Mouse (Mus musculus) adrenal gland, adult 18-20 months (tissue): ENCODE results near the gene Gm37240. TPM values are rescaled to one million over a fixed set of nuclear protein-coding genes. Genes with fewer than 3 reads are reported as not detected.
A peak's percentile ranks its signal among the peaks of the same experiment; 100 is the strongest.
"Not testable (repeated sequence)": the region's sequence is repeated elsewhere in the genome, so short reads cannot be mapped to it uniquely, and the experiment has no call there.

Experiments
- DNase-seq, 2 experiments: peaks; one replicate each; pipeline ENCODE4 v3.0.0; 2021 to 2022; ENCODE audit warnings: low spot score in 2 of 2
- long read RNA-seq, 2 experiments: library from polyadenylated mRNA; stranded (forward); transcript quantifications; one replicate each; pipeline ENCODE4 v2.0.0; 2021
- total RNA-seq, 2 experiments: library from RNA; stranded (reverse); gene quantifications; 1 replicate in 1 of 2; 2 replicates in 1 of 2; pipeline ENCODE4 v1.2.3; 2021

The Gm37240 gene
- 1 to 10 TPM; 5.7 to 7.9 TPM for total RNA-seq
- long read RNA-seq, experiment 1, partial matches to known transcripts = 0 of 2 reads
- long read RNA-seq, experiment 1, other reads (novel, unspliced or antisense) = 2 of 2 reads
- long read RNA-seq, experiment 2, partial matches to known transcripts = 0 of 16 reads
- long read RNA-seq, experiment 2, other reads (novel, unspliced or antisense) = 16 of 16 reads

- peak; percentile 66 to 73 for DNase-seq
These were observed at the start of gene Gm37240, which contains the start of gene Glt28d2 for GRCm38 (mm10) chr3:85887239-85887827. TSS of gene Gm37240 (minus strand) at chr3:85887518. TSS of gene Glt28d2 (minus strand) at chr3:85887516.

- no peak for DNase-seq
These were observed 46.3 kb upstream of the Gm37240 start for GRCm38 (mm10) chr3:85933586-85933985.

GRCm38 (mm10) chr3:85931859-85932258, 44.5 kb upstream of the Gm37240 start:
- no peak for DNase-seq

DNA sequence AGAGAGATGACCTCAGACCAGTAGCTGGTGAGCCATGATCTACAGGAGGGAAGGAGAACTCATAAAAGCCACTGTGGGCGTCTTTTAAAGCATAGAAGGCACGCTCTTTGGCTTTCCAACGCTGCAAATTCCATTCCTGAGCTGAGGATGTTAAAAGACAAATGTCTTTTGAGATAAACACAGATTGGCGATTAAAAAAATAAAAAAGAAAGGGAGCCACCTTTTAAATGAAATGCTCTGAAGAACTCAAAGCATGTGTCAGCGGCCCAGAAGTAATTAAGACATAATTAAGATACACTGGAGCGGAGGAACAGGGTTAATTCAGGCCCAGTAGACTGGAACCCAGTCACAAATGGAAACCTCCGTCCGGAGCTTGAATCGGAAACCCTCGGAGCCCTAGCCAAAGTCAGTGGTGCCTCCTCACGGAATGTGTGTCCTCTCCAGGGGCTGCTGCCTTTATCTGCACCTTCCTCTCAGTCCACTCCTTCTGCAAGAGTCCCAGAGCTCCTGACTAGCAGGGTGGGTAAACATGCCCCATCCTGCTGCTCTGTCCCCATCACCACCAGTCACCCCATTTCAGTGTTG, 43.4 kb upstream of the Gm37240 start:
- DNase-seq = no peak

GRCm38 (mm10) chr3:85929711-85930110, 42.4 kb upstream of the Gm37240 start:
- DNase-seq = peak in 1 of 2 experiments; percentile 24

DNA sequence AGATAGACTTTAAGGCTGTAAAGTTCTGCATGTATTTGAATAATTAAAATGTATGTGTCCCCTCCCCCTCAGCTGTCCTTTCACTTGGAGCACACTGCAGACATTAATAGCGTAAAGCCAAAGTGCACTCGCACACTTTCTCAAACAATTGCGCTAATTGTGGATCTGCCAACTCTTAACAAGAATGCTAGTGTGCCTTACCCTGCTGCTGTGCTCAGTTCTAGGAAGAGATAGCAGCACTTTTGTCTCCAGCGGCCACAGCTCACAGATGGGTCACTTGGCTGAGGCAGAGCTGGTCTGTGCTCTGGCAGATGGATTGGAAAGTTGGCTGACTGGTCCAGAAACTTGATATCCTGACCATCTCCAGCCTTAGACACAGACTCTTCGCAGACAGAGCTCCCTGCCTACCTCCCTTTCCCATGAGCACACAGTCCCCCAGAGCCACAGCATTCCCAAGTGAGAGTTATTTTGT, 40.9 kb upstream of the Gm37240 start:
- no peak for DNase-seq

DNA sequence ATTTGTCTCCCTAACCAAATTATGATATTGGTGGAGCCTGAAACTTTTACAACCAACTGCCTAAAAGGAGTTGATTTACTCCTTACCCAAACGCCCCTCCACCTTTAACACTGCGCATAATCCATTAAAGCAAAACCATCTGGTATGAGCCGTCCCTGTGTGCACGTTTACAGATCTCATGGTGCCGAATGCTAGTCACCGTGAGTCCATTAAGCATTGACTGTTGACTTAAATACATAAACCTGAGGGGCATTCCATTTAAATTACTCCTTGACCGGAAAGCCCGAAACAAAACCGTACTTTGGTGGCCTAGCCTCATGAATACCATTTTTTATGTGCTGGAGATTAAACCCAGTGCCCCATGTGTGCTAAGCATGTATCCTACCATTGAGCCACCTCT, 40.0 kb upstream of the Gm37240 start:
- DNase-seq = no peak

DNA sequence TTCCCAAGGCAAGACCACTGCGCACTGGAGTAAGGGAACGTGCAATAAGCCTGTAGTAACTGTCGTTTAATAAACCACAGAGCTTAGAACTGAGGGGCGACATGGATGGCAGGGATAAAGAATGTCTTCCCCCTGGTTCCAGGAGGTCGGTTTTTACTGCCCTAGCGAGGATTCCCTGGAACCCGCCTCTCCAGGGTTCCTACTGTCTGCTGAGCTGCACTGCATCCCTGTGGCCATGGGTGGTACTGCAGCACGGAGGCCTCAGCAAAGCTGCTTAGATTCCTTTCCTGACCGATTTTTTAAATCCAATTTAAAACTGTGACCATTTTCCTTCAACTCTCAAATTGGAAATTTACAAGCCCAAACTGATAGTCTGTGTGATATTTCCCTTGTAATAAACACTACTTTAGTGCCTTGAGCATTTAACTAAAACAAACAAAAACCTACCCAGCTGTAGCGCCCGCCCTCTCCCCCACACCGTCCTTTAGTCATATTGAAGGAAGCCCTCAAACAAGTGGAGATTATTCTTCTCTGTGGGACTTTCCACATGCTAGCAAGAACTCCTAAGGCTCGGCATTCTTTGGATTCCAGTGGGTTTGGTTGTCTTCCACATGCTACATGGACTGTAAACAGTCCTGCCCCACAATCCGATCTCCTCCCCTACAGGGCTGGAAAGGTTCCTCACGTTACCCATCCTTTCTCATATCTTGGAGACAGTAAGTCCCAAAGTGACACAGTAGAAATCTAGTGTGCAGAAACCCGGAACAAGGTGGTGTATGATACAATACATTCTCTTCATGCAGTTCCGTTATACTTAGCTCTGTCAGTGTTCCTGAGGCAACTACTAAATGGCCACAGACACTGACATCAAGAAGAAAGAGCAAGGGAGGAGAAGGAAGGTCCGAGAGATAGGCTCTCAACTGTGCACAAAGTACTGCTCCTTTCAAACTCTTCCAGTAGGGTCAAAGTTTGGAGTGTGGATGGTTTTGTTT, 36.9 kb upstream of the Gm37240 start:
- peak; percentile 76 to 82 for DNase-seq

- DNase-seq = no peak
These were observed 36.0 kb upstream of the Gm37240 start for GRCm38 (mm10) chr3:85923343-85923742.

DNA sequence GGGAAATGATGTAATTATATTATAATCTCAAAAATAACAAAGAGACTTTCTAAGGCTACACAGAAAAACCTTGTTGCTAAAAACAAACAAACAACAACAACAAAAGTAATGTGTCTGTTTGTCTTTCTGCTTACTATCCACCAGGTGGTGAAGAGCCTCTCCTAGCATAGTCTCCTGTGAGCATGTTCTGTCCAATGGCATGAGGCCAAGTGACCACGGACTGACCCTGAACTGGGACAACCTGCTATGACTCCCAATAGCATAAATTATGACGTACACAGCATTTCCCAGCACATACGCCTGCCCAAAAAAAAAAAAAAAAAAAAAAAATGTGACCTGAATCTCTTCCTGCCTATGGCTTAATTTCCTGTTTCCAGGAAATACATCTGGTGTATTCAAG, 35.0 kb upstream of the Gm37240 start:
- peak; percentile 39 to 70 for DNase-seq

DNA sequence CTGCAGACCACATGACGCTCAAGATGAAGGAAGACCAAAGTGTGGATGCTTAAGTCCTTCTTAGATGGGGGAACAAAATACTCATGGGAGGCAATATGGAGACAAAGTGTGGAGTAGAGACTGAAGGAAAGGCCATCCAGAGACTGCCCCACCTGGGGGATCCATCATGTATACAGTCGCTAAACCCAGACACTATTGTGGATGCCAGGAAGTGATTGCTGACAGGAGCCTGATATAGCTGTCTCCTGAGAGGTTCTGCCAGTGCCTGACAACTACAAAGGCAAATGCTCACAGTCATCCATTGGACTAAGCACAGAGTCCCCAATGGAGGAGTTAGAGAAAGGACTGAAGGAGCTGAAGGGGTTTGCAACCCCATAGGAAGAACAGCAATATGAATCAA, 33.4 kb upstream of the Gm37240 start:
- DNase-seq = not testable (repeated sequence)

DNA sequence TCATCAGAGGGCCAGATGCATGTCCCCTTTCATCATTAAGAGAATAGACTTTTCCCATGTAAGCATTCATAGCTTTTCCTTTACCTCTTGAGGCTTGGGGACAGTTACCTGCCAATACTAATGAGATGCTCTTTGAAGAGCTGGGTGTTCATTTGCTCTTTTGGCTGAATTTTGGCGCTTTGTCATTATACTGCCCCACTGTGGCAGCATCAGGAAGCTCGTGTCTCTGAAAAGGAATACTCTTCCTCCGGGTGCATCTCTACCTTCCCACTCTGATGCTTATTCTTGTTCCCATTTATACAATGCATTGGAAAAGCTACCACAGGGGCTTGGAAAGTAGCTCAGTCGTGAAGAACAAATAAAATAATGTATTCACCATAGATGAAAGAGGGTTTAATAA, 30.3 kb upstream of the Gm37240 start:
- peak; percentile 20 to 33 for DNase-seq

DNA sequence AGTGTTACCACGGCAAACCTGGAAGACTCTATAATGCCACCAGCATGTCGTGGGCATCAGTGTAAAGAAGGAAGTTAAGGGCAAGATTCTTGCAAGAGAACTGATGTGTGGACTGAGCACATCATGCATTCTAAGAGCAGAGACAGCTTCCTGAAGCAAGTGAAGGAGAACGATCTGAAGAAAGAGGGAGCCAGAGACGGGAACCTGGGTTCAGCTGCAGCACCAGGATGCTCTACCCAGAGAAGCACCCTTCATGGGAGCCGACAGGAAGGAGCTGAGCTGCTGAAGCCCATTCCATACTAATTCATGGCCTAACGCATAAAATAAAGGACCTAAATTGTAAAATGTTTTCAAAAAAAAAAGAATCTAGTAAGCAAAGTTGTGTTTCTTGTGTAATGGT, 27.5 kb upstream of the Gm37240 start:
- DNase-seq = no peak

GRCm38 (mm10) chr3:85907136-85907535, 19.8 kb upstream of the Gm37240 start:
- no peak for DNase-seq

- DNase-seq = no peak
These were observed 17.1 kb upstream of the Gm37240 start for GRCm38 (mm10) chr3:85904371-85904770.

DNA sequence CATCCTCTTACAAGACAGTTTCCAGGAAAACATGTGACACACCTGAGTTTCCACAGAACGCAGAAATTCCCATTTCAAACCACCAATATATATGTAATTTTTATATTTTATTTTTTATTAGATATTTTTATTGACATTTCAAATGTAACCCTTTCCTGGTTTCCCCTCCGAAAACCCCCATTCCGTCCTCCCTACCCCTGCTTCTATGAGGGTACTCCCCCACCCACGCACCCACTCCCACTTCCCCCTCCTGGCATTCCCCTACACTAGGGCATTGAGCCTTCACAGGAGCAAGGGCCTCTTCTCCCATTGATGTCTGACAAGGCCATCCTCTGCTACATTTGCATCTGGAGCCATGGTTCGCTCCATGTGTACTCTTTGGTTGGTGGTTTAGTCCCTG, 7.7 kb upstream of the Gm37240 start:
- no peak for DNase-seq

DNA sequence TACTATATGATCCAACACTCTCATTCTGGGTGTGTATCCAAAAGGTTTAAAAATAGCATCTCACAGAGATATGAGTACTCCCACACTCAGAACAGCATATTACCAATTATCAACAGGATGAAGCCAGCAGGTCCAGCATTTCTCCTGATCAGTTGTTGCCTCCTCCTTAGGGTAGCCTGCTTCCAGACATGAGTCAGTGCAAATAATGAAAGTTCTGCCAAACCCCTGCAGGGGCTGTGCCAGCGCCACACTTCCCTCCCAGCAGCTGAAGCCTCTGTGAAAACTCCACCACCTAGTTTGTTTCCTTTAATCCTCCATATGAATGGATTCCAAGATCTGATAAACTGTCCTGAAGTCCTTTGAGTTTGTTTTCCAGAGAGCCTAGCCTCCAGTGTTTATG, 4.3 kb upstream of the Gm37240 start:
- no peak for DNase-seq

DNA sequence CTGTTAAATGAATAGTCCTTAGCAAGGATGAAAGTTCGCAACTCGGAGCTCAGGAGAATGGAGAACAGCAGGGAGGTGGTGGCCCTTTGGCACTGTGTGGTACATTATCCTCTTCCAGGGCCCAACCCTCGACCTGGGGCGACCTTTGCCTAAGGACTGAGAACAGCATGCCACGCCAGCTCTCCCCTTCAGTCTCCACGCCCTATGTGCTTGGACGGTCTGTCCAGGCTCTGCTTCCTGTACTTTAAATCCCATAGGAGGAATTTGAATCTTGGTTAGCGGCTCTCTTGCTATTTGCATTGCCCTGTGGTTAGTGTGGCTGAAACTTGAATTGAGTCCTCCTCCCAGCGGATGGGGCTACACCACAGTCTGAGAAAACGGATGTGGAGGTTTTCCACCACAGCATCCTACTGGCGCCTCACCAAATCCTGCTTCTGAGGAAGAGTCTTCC, 928 bp upstream of the Gm37240 start:
- peak in 1 of 2 experiments; percentile 29 for DNase-seq

DNA sequence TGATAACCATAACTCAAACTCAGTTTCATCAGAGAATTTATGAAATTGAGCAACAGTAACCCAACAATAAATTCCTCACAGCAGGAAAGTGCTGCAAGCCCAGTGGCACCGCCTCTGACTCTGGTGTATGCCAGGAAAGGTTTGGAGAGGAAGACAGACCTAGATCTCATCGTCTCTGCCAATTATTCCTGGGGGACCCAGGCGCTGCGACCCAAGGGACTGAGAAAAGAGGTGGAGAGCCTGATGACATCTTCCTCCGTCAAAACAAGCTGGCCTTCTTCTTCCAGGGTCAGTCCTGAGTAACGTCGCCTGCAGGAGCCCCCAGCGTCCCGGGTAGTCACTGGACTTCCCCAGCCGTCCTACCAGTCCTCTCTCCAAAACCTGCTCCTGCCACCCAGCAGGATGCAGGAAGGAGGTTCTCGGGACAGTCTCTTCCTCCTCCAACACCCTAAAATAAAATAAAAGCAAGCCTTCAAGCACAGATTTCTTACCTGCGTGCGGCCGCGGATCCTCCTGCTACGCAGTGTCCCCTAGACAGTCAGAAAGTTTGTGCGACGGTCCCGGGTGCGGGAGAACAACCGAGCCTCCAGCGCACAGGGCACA, 581 bp downstream of the Gm37240 start:
- no peak for DNase-seq

GRCm38 (mm10) chr3:85885906-85886305, 1.4 kb downstream of the Gm37240 start:
- no peak for DNase-seq

GRCm38 (mm10) chr3:85880687-85881086, 6.6 kb downstream of the Gm37240 start:
- peak; percentile 22 to 44 for DNase-seq
